Mouse (Mus musculus) activated CD4-positive, CD25-positive, alpha-beta regulatory T cell, adult 4 months (primary cell): Measurements from ENCODE around the gene Tmprss11e. TPM values are rescaled to one million over a fixed set of nuclear protein-coding genes. Genes with fewer than 3 reads are reported as not detected.

ENCODE experiments used
- ATAC-seq: one replicate; pipeline ENCODE4 v1.8.0; 2017
- polyA plus RNA-seq, 2 experiments: library from polyadenylated mRNA; unstranded; fragments of 100-300 nt; shearing (Covaris generic); gene quantifications; one replicate each; pipeline ENCODE4 v1.2.1; 2017

Gene Tmprss11e
- polyA plus RNA-seq: under 1 TPM; 0.09 to 0.13 TPM

GRCm38 (mm10) chr5:86745715-86746114 lies at the start of gene Tmprss11e:
Tmprss11e (minus strand) TSS chr5:86745815.
- ATAC-seq: no peak

DNA sequence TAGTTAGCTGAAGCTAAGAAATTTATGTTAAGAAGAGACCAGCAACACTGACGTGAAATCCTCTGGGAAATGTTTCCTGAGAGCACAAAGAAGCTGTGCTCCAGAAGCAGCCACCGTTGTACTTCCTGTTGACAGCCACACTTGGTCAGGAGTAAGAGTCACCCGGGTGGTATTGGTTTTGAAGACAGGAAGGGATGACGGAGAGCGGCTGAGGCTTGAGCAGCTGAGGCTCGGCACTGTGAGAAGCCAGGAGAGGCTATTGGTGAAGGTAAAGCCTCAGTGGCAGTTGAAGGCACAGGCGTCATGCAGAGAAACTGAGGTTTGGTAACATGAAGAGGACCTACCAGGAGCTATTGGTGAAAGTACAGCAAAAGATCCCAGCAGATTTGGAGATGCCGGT lies 47.2 kb upstream of the Tmprss11e start:
- ATAC-seq: peak; percentile 84

DNA sequence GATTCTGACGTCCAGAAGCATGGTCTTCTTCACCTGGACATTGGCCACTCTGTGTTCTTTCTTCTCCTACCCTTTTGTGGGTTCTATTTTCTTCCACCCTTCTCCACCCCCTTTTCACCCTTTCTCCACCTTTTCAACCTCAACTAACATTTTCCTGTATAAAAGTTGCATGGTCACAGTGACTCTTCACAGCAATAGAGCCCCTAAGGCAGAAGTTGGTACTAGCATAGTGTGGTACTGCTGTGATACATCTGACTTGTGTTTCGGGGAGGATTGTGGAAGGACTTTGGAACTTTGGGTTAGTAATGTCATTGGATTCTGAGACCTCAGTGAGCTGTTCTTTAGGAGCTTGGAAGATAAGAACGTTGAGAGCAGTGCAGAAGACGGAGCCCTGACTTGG lies 46.6 kb upstream of the Tmprss11e start:
- no peak for ATAC-seq

DNA sequence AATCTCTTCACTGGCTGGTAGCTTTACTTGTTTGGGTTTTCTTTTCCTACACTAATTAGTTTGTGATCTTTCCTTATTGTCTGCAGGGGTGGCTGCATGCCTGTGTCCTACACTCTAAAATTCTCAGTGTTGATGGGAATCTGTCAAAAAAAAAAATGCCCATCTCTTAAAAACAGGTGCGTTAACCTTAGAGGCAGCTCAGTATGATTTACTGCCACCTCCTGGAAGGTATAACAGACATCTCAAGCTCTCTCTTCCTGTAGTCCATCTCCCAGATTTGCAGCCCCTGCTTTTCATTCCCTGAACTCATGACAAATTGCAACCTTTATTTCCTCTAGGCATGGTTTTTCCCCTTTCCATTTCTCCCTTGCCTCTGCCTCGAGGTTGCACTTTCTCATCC lies 44.3 kb upstream of the Tmprss11e start:
- ATAC-seq: no peak

DNA sequence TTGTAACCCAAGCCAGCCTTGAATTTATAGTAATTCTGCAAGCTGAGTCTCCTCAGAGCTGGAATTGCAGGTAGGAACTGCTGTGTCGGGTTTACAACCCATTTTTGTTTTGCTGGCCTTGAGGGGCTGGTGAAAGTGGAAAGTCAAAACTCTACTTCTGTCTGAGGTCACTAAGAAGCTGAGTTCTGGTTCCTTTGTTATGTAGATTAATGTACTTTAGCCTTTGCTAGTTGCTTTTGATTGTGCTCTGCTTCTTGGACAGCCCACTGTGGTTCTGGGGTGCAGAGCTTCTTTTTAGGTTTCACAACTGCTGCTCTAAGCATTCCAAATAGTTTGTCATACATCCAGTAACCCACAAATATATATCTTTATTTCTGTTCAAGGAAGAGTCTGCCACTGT lies 41.2 kb upstream of the Tmprss11e start:
- no peak for ATAC-seq

DNA sequence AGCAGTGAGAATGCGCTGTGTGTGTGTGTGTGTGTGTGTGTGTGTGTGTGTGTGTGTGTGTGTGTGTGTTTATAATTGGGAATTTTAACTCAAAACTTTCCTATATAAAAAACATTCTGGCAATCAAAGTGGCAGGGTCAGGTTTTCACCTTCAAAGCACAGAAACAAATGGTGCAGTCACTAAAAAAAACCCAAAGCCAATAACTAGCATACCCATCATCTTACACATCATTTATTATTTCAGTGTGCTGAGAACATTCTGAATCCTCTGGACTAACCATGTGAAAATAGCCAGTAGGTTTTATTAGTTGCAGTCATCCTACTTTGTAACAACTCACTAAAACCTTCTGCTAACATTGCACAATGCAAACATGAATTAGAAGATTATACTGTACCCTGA lies 38.6 kb upstream of the Tmprss11e start:
- no peak for ATAC-seq

DNA sequence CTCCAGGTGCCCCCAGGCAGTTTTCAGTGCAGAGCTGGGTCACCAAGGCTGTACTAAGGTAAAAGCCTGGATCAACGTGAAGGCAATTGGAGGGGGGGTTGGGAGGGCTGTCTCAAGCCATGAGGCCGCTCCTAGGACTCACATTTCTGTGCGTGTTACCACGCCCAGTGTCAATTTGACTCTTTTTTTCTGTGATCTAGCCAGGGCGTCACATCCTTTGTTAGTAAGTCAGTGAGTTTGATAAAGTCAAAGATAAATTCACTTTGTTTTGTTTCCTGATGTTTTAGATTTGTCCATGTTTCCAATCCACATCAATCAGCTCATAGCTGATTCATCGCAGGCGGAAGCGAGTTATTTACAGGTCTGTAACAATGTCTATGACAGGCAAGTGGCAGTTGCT lies 37.4 kb upstream of the Tmprss11e start:
- ATAC-seq: peak; percentile 82

- ATAC-seq: no peak
These were observed 32.9 kb upstream of the Tmprss11e start for GRCm38 (mm10) chr5:86778471-86778870.

- ATAC-seq: no peak
These were observed 31.3 kb upstream of the Tmprss11e start for GRCm38 (mm10) chr5:86776941-86777340.

GRCm38 (mm10) chr5:86771010-86771409 lies 25.4 kb upstream of the Tmprss11e start:
- ATAC-seq: no peak

DNA sequence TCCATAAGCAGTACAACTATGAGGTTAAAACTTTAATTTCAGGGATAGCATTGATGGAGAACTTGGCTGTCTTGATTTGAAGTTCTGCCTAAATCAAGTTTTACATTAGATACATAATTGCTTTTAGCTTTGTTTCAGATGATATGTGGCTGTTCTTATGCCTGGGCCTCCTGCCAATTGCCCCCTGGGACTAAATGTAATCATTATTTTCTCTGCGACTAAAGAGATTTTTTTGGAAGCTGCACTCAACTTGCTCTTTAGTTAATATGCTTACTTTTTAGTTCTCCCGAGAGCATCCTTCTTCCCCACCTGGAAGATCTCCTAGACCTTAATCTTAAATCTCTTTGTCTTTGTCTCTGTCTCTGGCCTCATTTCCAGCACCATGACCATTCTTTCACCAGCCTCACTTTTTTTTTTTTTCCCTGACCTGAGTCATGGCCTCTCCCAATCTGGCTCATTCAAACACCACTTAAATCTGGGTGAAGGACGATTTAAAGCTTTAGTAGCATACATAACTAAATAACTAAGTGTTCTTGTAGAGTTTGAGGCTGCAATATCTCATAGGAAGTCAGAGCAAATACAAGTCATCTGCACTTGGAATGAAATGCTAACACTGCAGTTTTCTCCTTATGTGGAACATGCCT lies 23.5 kb upstream of the Tmprss11e start:
- no peak for ATAC-seq

- ATAC-seq: no peak
These were observed 2.8 kb downstream of the Tmprss11e start for GRCm38 (mm10) chr5:86742796-86743195.

DNA sequence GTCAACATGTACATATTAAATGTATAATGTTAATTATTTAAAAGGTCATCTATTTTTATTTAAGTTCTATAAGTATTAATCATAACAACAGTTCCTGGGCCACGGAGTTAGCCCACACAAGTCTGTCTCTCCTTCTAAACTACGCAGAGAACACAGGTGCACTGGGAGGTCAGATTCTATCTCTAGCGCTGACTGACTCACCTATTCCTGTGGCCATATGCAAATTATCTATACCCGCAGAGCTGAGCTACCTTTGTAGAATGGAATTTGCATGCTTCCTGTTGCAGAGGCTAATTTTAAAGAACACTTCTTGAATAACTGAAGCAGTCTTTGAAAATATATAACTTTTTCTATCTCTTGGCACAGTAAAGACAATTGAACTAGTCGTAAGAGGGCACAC lies 4.5 kb downstream of the Tmprss11e start:
- peak; percentile 98 for ATAC-seq

- ATAC-seq: no peak
These were observed 9.8 kb downstream of the Tmprss11e start for GRCm38 (mm10) chr5:86735808-86736207.

GRCm38 (mm10) chr5:86730587-86730986 lies 15.0 kb downstream of the Tmprss11e start:
- ATAC-seq: no peak

- no peak for ATAC-seq
These were observed 17.0 kb downstream of the Tmprss11e start for GRCm38 (mm10) chr5:86728574-86728973.

DNA sequence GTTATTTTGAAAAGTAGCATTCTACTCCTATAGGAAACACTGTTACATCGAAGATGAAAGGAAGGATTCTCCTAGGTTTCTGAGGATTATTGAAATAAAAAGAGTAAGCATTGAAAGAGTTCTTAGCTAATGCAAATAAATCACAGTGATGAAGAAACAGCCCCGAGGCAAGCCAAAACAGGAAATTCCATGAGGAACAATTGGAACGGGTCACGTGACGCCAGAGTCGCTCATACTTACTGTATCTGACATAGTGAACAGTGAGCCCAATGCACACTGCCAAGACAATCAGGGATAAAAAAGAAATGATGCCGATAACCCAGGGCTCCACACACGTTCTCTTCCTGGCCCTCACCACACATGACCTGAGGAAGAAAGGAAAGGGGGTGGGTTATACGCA lies 18.6 kb downstream of the Tmprss11e start:
- no peak for ATAC-seq

- ATAC-seq: no peak
These were observed 20.6 kb downstream of the Tmprss11e start for GRCm38 (mm10) chr5:86725021-86725420.

GRCm38 (mm10) chr5:86722820-86723460 lies 22.7 kb downstream of the Tmprss11e start:
- ATAC-seq: no peak

GRCm38 (mm10) chr5:86714967-86715366 lies 30.6 kb downstream of the Tmprss11e start:
- no peak for ATAC-seq

- ATAC-seq: no peak
These were observed 40.7 kb downstream of the Tmprss11e start for GRCm38 (mm10) chr5:86704923-86705322.

DNA sequence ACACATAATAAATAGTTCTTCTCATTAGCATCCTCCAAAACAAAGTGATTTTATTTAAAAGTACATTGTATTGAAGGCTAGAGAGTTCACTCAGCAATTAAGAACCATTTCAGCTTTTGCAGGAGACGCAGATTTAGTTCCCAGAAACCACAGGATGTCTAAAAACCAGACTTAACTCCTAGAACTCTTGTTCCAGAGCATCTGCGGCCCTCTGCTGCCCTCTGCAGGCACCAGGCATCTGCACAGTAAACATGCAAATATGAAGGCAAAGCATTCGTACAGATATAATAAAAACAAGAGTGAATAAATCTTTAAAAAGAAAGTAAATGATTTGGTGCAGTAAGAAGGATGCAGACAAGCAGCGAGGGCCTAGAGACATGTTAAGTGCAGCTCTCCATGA lies 60.9 kb downstream of the Tmprss11e start:
- ATAC-seq: no peak

GRCm38 (mm10) chr5:86676262-86676661 lies 69.4 kb downstream of the Tmprss11e start, which contains the start of gene Tmprss11b:
Tmprss11b (minus strand) TSS chr5:86676362.
- ATAC-seq: no peak
